Mouse (Mus musculus): ENCODE data around the gene 4921539E11Rik. TPM values are rescaled to one million over a fixed set of nuclear protein-coding genes. Genes with fewer than 3 reads are reported as not detected.

4921539E11Rik gene
- not detected in 2 replicates for polyA plus RNA-seq (2012; rRNA removed)

DNA sequence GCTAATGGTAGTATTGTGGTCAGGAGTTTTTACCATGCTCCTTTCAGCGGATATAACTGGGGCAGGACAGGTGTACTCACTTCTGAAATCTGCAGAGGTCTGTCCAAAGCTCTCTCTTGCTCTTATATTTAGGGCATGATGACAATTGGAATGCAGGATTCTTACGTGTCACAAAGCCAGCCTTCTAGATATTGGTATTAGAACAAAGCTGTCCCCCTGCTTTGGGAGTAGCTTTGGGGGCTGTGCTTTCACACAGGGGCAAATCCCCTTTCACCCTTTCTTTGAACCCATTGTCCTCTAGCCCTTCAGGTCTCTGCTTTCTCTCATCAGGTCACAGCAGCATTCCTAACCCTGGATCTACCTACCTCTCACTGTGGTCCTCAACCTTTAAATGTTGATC lies at the start of gene 4921539E11Rik:
Gene 4921539E11Rik, minus strand, starts transcription at position 101 of the 400 bp plus-strand sequence.

DNA sequence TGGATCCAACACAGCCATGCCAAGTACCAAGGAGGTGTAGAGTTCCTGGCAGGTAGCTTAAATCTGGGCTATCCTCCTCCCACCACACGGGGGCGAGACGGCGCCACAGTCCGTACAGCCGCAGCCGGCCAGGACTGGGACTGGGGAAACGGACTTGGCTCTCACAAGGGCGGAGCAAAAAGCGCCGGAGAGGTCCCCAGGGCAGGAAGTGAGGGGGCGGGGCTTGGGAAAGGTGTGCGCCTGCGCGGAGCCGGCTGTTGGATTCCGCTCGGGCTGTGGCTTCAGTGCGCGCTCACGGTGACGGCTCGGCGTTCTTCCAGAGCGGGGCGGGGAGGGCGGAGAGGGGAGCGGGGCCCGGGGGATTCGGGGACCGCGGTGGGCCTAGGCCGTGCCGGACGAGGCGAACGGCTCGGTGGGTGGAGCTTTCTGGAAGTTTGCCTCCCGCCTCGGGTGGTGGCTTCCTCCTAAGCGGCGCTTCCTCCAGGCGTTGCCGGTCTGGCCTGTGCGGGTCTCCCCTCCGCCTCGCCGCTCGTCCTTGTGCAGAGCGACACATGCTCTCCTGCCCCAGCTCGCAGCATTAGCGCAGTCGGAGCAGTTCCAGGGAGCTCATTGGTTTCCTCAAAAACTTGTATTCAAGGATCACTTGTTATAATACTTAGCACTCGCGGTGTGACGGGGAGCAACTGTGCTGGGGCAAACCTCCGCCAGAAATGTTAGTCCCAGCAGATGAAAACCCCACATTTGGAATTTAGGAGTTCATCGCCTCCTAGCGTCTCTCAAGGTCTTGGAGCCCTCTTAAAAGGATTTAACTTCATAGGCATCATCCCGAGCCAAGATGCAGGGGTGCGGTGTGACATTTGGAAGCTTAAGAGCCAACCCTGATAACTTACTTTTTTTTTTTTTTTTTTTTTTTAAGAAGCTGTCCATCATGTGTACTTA lies 23.2 kb upstream of the 4921539E11Rik start, which contains the start of gene Oma1:
Gene Oma1, plus strand, starts transcription at position 226 of the 939 bp plus-strand sequence.

DNA sequence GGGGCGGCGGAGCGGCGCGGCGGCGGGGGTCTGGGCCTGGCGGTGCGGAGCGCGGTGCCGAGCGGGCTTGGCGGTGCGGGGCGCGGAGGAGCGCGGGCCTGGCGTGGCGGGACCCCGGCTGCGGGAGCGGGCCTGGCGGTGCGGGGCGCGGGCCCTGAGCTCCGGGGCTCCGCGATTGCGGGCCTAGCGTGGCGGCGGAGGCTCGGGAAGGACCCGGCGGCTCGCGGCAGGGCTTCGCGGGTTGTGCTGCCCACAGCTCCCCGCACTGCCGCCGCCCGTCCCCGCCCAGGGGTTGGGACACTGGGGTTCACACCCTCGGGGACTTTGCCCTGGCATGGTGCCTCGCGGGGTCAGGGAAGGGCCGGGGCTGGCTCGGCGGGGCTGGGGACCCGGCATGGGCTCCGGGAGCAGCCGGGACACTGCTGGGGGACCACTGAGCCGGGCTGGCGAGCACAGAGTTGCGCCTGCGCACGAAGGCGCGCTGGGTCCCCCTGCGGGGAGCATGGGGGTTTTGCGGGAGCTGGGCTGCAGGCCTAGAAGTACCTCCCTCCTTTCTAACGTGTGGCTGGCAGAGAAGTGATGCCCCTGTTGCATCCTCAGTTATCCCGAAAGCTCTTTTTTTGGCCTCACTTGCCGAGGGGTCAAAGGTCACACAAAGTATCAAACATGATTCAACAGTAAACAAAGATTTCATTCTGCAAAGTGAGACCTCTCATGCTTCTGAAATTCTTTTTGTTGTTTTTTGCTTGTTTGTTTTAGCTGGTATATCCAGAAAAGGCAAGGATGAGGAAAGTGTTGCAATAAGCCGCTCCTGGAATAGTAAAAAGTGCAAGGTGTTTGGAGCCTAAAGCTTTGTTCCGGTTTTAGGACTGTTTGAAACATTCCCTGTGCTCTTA lies 75.5 kb downstream of the 4921539E11Rik start, which contains the start of gene Slc35d1:
Gene Slc35d1, minus strand, starts transcription at position 240 of the 896 bp plus-strand sequence.

Other genes starting within 250 kb of the 4921539E11Rik start
- gene Mier1, start 176.5 kb downstream of the 4921539E11Rik start, polyA plus RNA-seq (2012; rRNA removed): 11.2 and 16.6 TPM in 2 replicates
- 2.1 and 3.4 TPM in 2 replicates for gene Wdr78, start 176.3 kb downstream of the 4921539E11Rik start, polyA plus RNA-seq (2012; rRNA removed)
- gene Slc35d1, start 75.7 kb downstream of the 4921539E11Rik start, polyA plus RNA-seq (2012; rRNA removed): 7.1 and 14.3 TPM in 2 replicates
- 7.2 and 7.6 TPM in 2 replicates for gene Oma1, start 22.9 kb upstream of the 4921539E11Rik start, polyA plus RNA-seq (2012; rRNA removed)

Measured in ovary, adult 2 months (tissue).